Mouse (Mus musculus) cortical plate, adult 2 months (tissue): ENCODE measurements around the gene Plbd1.

ENCODE experiments used
- CTCF ChIP-seq: fragments of 200-500 bp; IDR thresholded peaks from 2 replicates; pipeline ENCODE4 v1.5.1; 2011; ENCODE audit warnings: mild to moderate bottlenecking, control low read depth, low read length; ENCODE audit not compliant: insufficient read depth; ENCODE audit errors: extremely low read depth
- POLR2A ChIP-seq: fragments of 200-500 bp; IDR thresholded peaks from 2 replicates; pipeline ENCODE4 v1.6.1; 2011; ENCODE audit warnings: mild to moderate bottlenecking, low read length, control low read depth; ENCODE audit not compliant: insufficient read depth; ENCODE audit errors: extremely low read depth

- no peak for TF ChIP-seq POLR2A
- no peak for TF ChIP-seq CTCF
Measured at GRCm38 (mm10) chr6:136629639-136630038, 32.1 kb downstream of the Plbd1 start.
